Mouse (Mus musculus) forebrain, embryonic 10.5 days (tissue): Measurements from ENCODE around the gene Cenpc1. TPM values are rescaled to one million over a fixed set of nuclear protein-coding genes. Genes with fewer than 3 reads are reported as not detected.

ENCODE experiments used
- DNase-seq: peaks from one replicate; pipeline ENCODE4 v3.0.0-alpha.2; 2017; ENCODE audit warnings: low spot score; ENCODE audit errors: extremely low spot score
- H3K27ac ChIP-seq: fragments of 300-500 bp; sonication (generic); 2 replicates; pipeline ENCODE4 v1.5.1; 2016; ENCODE audit warnings: mild to moderate bottlenecking
- H3K27me3 ChIP-seq: fragments of 300-500 bp; sonication (generic); 2 replicates; pipeline ENCODE4 v1.6.1; 2016; ENCODE audit warnings: mild to moderate bottlenecking; ENCODE audit not compliant: poor library complexity, severe bottlenecking
- H3K36me3 ChIP-seq: fragments of 300-500 bp; sonication (generic); replicated peaks from 2 replicates; pipeline ENCODE4 v1.6.1; 2016; ENCODE audit warnings: mild to moderate bottlenecking, moderate library complexity
- H3K4me1 ChIP-seq: fragments of 300-500 bp; sonication (generic); 2 replicates; pipeline ENCODE4 v1.6.1; 2016
- H3K4me3 ChIP-seq: fragments of 300-500 bp; sonication (generic); 2 replicates; pipeline ENCODE4 v1.5.1; 2016; ENCODE audit warnings: mild to moderate bottlenecking, moderate library complexity
- H3K9me3 ChIP-seq: fragments of 300-500 bp; sonication (generic); 2 replicates; pipeline ENCODE4 v1.6.1; 2016; ENCODE audit warnings: mild to moderate bottlenecking, moderate library complexity
- WGBS: fragments of 180-500 bp; shearing (Covaris S2); methylation state at CpG from one replicate; pipeline ENCODE4 v1.1.7; 2016; 5-methylcytosine and 5-hydroxymethylcytosine counted together
- polyA plus RNA-seq: library from polyadenylated mRNA; unstranded; fragments of >200 nt; fragmentation: Nextera tagmentation; extraction: Ambion mirVana; gene quantifications from 2 replicates; pipeline ENCODE4 v1.2.1, GENCODE M21; 2016

The Cenpc1 gene
- polyA plus RNA-seq, 1 experiment from 2014 or later: 38.9 TPM

DNA sequence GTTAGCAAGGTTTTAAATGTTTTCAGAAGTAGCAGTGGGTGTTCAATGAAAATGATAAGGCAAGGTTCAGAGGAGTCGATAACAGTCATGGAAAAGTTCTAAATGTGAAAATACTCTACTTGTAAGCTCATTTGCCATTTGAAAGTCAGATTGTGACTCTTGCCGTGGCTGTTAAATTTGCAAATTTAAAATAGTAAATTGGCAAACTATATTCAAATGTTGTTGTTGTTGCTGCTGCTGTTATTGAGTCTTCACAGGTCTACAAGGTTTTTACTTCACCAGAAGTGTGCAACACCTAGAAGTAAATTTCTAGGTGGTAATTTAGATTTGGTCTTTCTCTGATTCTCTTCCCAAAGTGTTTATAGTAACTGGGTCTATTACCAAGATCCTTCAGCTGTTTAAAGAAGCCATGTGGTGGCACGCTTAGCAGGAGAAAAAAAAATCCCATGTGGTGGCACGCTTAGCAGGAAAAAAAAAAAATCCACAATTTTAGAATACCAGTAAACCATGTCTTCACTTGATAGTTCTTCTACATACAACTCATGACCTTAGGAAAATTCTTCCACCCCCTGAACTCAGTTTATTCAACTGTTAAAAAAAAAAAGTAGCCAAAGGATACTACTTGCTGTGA, 7.5 kb upstream of the Cenpc1 start:
- Histone ChIP-seq H3K4me3 (no peak overlapping the region), H3K9me3 (no peaks in the 10 kb centered on the region), H3K4me1 (no peaks in the 10 kb centered on the region), H3K27me3 (no peaks in the 10 kb centered on the region), H3K27ac (no peak overlapping the region), H3K36me3 (no peaks in the 10 kb centered on the region)
- 84% methylated on average over 4 of the region's 4 CpGs for WGBS
- DNase-seq: no peak

DNA sequence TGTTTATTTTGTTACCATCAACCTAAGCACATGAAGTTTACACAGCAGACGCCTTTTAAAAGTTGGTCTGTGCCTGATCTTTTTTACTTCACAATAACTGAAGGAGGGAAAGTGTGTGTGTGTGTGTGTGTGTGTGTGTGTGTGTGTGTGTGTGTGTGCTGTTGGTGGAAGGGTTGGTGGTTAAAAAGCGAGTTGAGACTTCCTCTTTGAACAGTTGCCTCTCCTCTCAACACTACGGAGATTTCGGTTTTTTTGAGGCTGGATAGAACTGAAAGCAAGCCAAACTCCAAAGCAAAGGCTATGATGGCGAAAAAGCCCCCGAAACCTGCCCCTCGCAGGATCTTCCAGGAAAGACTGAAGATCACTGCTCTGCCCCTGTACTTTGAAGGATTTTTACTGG, 6.2 kb upstream of the Cenpc1 start, which contains the start of gene Stap1:
TSS of gene Stap1 (plus strand) at position 209 of the 400 bp plus-strand sequence.
- Histone ChIP-seq H3K4me3 (no peak within 1 kb of the TSS), H3K36me3 (no peaks in the 10 kb centered on the region), H3K27ac (no peak within 1 kb of the TSS), H3K9me3 (no peaks in the 10 kb centered on the region), H3K27me3 (no peaks in the 10 kb centered on the region), H3K4me1 (peaks cover 6% of the 10 kb centered on the region; the same call in 1 of the 2 replicates)
- 78% methylated on average over 7 of the region's 7 CpGs for WGBS
- DNase-seq: no peak

GRCm38 (mm10) chr5:86069121-86069520, 3.7 kb upstream of the Cenpc1 start:
- Histone ChIP-seq H3K9me3 (no peaks in the 10 kb centered on the region), H3K36me3 (no peaks in the 10 kb centered on the region), H3K27me3 (no peaks in the 10 kb centered on the region), H3K4me1 (peaks cover 16% of the 10 kb centered on the region), H3K4me3 (no peak overlapping the region), H3K27ac (no peak overlapping the region)
- WGBS: 80% methylated on average over 6 of the region's 6 CpGs
- no peak for DNase-seq

DNA sequence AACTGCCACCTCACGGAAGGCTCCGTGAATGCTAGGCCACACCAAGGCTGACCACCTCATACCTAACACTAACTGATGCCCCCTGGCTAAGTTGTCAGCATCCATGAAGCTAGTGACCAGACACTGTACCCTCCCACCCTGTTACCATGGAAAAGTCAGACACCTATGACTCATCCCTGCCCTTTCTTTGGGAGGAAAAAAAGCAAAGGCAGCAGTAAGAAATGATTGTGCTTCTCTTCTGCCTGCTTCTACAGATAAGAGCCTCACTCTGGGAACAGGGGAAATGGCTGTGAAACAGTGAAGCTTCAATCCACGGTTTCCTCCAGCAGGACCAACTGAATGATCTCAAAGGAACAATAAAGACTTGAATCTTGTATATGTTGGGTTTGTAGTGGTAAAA, 3.1 kb upstream of the Cenpc1 start:
- WGBS: 91% methylated on average over 3 of the region's 3 CpGs
- no peak for DNase-seq
- peaks cover 23% of the 10 kb centered on the region for H3K4me1 ChIP-seq
- H3K27me3 ChIP-seq: no peaks in the 10 kb centered on the region
- no peak overlapping the region for H3K4me3 ChIP-seq
- no peak overlapping the region for H3K27ac ChIP-seq
- H3K36me3 ChIP-seq: no peaks in the 10 kb centered on the region
- no peaks in the 10 kb centered on the region for H3K9me3 ChIP-seq

DNA sequence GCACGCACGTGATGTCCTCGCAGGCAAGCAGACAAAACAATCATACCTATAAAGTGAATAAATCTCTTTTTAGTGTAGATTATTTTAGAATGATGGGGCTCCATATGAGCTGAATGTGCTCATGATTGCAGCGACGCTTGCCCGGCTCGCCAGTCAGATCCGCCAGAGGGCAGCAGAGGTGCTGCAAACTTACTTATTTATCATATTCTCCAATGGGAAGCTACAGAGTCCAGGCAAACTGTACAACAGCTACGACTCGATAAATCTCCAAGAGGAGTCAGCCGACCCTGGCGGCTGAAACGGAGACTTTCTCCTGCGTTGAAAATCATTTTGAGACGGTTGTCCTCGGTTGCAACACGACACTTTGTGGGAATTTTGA, 1.2 kb upstream of the Cenpc1 start:
- no peaks in the 10 kb centered on the region for H3K27me3 ChIP-seq
- peaks cover 26% of the 10 kb centered on the region for H3K4me1 ChIP-seq
- peak; percentile 83 for DNase-seq
- WGBS: 2% methylated on average over 17 of the region's 17 CpGs
- no peaks in the 10 kb centered on the region for H3K36me3 ChIP-seq
- H3K27ac ChIP-seq: peak overlapping the region; percentile 94
- no peaks in the 10 kb centered on the region for H3K9me3 ChIP-seq
- peak overlapping the region; percentile 85 for H3K4me3 ChIP-seq

GRCm38 (mm10) chr5:86065876-86066550, 630 bp upstream of the Cenpc1 start:
- under 1% methylated on average over 17 of the region's 17 CpGs for WGBS
- H3K27ac ChIP-seq: peak overlapping the region; percentile 94
- H3K36me3 ChIP-seq: no peaks in the 10 kb centered on the region
- H3K4me3 ChIP-seq: peak overlapping the region; percentile 85
- H3K4me1 ChIP-seq: peaks cover 26% of the 10 kb centered on the region
- H3K27me3 ChIP-seq: no peaks in the 10 kb centered on the region
- no peaks in the 10 kb centered on the region for H3K9me3 ChIP-seq
- no peak for DNase-seq

DNA sequence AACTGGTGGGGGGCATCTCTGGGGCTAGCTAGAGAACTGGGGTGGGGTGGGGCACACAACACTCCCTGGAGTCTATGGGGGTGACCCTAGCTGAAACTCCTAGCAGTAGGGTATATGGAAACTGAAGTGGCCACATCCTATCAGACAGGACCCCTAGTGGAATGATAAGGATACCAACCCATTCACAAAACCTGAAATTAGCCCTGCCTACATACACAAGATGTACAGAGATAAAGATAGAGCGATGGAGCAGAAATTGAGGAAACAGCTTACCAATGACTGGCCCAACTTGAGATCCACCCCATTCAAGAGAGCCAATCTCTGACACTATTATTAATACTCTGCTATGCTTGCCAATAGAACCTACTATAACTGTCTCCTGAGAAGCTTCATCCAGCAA, 1.9 kb downstream of the Cenpc1 start:
- no peak overlapping the region for H3K27ac ChIP-seq
- H3K36me3 ChIP-seq: peaks cover 3% of the 10 kb centered on the region; the same call in 1 of the 2 replicates
- DNase-seq: no peak
- H3K4me3 ChIP-seq: peak overlapping the region; percentile 85; the same call in 1 of the 2 replicates
- H3K4me1 ChIP-seq: peaks cover 26% of the 10 kb centered on the region
- no peaks in the 10 kb centered on the region for H3K27me3 ChIP-seq
- 100% methylated on average over 1 of the region's 1 CpGs for WGBS
- H3K9me3 ChIP-seq: no peaks in the 10 kb centered on the region

DNA sequence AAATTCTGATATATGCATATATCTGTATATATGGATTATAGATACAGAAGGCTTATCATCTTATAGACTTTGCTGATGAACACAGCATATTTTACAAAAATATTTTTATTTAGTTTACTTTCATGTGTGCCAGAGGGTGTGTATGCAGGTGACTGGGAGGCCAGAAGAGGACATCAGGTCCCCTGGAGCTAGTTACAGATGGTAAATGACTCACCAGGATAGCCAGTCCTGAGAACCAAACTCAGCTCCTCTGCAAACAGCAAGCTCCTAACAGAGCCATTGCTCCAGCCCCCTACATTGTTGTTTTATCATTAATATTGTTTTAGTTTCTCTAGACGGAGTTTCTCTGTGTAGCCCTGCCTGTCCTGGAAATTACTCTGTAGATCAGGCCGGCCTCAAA, 35.6 kb downstream of the Cenpc1 start:
- no peaks in the 10 kb centered on the region for H3K9me3 ChIP-seq
- H3K27ac ChIP-seq: no peak overlapping the region
- H3K4me1 ChIP-seq: no peaks in the 10 kb centered on the region
- peaks cover 79% of the 10 kb centered on the region for H3K36me3 ChIP-seq
- WGBS: 92% methylated on average over 2 of the region's 2 CpGs
- no peak for DNase-seq
- no peak overlapping the region for H3K4me3 ChIP-seq
- no peaks in the 10 kb centered on the region for H3K27me3 ChIP-seq

- H3K9me3 ChIP-seq: no peaks in the 10 kb centered on the region
- no peak overlapping the region for H3K27ac ChIP-seq
- H3K4me3 ChIP-seq: no peak overlapping the region
- no peaks in the 10 kb centered on the region for H3K27me3 ChIP-seq
- no peaks in the 10 kb centered on the region for H3K36me3 ChIP-seq
- no peaks in the 10 kb centered on the region for H3K4me1 ChIP-seq
- WGBS: 91% methylated on average over 6 of the region's 6 CpGs
- DNase-seq: no peak
These were observed 68.6 kb downstream of the Cenpc1 start for GRCm38 (mm10) chr5:85996545-85997510.

GRCm38 (mm10) chr5:85994551-85994950, 70.8 kb downstream of the Cenpc1 start:
- no peaks in the 10 kb centered on the region for H3K27me3 ChIP-seq
- H3K4me3 ChIP-seq: no peak overlapping the region
- no peak for DNase-seq
- no peaks in the 10 kb centered on the region for H3K9me3 ChIP-seq
- no peak overlapping the region for H3K27ac ChIP-seq
- H3K4me1 ChIP-seq: no peaks in the 10 kb centered on the region
- no peaks in the 10 kb centered on the region for H3K36me3 ChIP-seq
- 76% methylated on average over 1 of the region's 1 CpGs for WGBS

- no peak for DNase-seq
- H3K9me3 ChIP-seq: no peaks in the 10 kb centered on the region
- no peaks in the 10 kb centered on the region for H3K36me3 ChIP-seq
- no peak overlapping the region for H3K4me3 ChIP-seq
- H3K4me1 ChIP-seq: no peaks in the 10 kb centered on the region
- H3K27ac ChIP-seq: no peak overlapping the region
- H3K27me3 ChIP-seq: no peaks in the 10 kb centered on the region
- 91% methylated on average over 4 of the region's 4 CpGs for WGBS
These were observed 72.3 kb downstream of the Cenpc1 start for GRCm38 (mm10) chr5:85992805-85993721.

DNA sequence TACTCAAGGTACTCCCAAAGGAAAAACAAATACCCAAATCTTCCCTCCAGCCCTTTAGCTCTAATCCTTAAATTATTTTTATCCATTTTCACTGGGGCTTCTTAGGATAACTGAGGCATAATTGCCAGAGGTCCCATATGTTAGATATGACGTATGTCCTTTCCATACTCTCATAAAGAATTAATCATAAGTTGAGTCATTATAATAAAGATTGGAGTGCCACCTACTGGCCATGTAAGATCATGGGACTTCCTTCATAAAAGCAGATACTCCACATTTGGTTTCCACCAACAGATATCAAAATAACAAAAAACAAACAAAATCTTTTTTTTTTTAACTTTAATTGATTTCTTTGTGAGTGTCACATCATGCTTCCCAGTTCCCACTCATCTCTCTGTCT, 73.3 kb downstream of the Cenpc1 start:
- Histone ChIP-seq H3K4me3 (no peak overlapping the region), H3K27ac (no peak overlapping the region), H3K9me3 (no peaks in the 10 kb centered on the region), H3K27me3 (no peaks in the 10 kb centered on the region), H3K4me1 (no peaks in the 10 kb centered on the region), H3K36me3 (no peaks in the 10 kb centered on the region)
- no peak for DNase-seq
- WGBS: 53% methylated on average over 1 of the region's 1 CpGs
